In genomic region chr10:22159131-22159561, GRCm38 (mm10) we compare ENCODE assay signal across 8 mouse cellular contexts. TPM values are rescaled to one million over a fixed set of nuclear protein-coding genes. Genes with fewer than 3 reads are reported as not detected.
DNase-seq lines count a peak whose midpoint lies in the region; ATAC-seq lines count a peak whose summit lies in the region.
"Had no signal": no experiment of that assay in that cellular context is flagged by ENCODE, and none has a peak within 500 bp of the region (broad histone marks: within the 10 kb centered on the region; RNA-seq: fewer than 3 reads in every experiment).

No protein-coding gene starts in this region.

- peaks cover 41% of the 10 kb centered on the region for H3K27me3 ChIP-seq in megakaryocyte, embryonic 14.5 days (replicated peaks)
- peaks cover 83% of the 10 kb centered on the region for H3K27me3 ChIP-seq in embryonic facial prominence, embryonic 13.5 days
- peaks cover 65% of the 10 kb centered on the region for H3K27me3 ChIP-seq in limb, embryonic 12.5 days
- H3K27me3 ChIP-seq in stomach, embryonic 15.5 days (replicated peaks): peaks cover 25% of the 10 kb centered on the region

- H3K4me3 ChIP-seq in megakaryocyte, embryonic 14.5 days (replicated peaks): peak overlapping the region; percentile 70
- peak overlapping the region; percentile 37 for H3K4me3 ChIP-seq in embryonic facial prominence, embryonic 13.5 days
- peak overlapping the region; percentile 43 for H3K4me3 ChIP-seq in limb, embryonic 12.5 days (replicated peaks)
- peak overlapping the region; percentile 43 for H3K4me3 ChIP-seq in stomach, embryonic 15.5 days (replicated peaks)

- H3K9ac ChIP-seq in embryonic facial prominence, embryonic 13.5 days: no peak overlapping the region
- H3K9ac ChIP-seq in limb, embryonic 12.5 days (replicated peaks): no peak overlapping the region
- no peak overlapping the region for H3K9ac ChIP-seq in stomach, embryonic 15.5 days

- no peak for ATAC-seq in megakaryocyte, adult 5-6 weeks (ENCODE audit: poor library complexity, severe bottlenecking)
- ATAC-seq in embryonic facial prominence, embryonic 13.5 days (ENCODE audit: insufficient number of reproducible peaks, insufficient read depth, low FRiP score, low TSS enrichment, low read depth): no peak
- ATAC-seq in limb, embryonic 12.5 days (ENCODE audit: insufficient number of reproducible peaks, insufficient read depth, low FRiP score, low TSS enrichment, low read depth): no peak
- ATAC-seq in stomach, embryonic 15.5 days (ENCODE audit: insufficient read depth, low FRiP score, low read depth): peak; percentile 59; the same call in 1 of the 2 replicates

- peak overlapping the region; percentile 57 for H3K4me2 ChIP-seq in embryonic facial prominence, embryonic 13.5 days
- peak overlapping the region; percentile 65 for H3K4me2 ChIP-seq in limb, embryonic 12.5 days
- peak overlapping the region; percentile 62 for H3K4me2 ChIP-seq in stomach, embryonic 15.5 days

- H3K9me3 ChIP-seq in megakaryocyte, embryonic 14.5 days: no peaks in the 10 kb centered on the region
- H3K9me3 ChIP-seq in embryonic facial prominence, embryonic 13.5 days: no peaks in the 10 kb centered on the region
- H3K9me3 ChIP-seq in limb, embryonic 12.5 days: no peaks in the 10 kb centered on the region
- no peaks in the 10 kb centered on the region for H3K9me3 ChIP-seq in stomach, embryonic 15.5 days

- no peak for DNase-seq in gastrocnemius, postnatal 4 days (ENCODE audit: low spot score in 2 of 2)
- DNase-seq in gastrocnemius, adult 8-10 months (ENCODE audit: low spot score in 2 of 2): no peak
- DNase-seq: right cerebral cortex, adult 18-20 months had no signal

- H3K4me1 ChIP-seq in megakaryocyte, embryonic 14.5 days: peaks cover 5% of the 10 kb centered on the region
- peaks cover 12% of the 10 kb centered on the region for H3K4me1 ChIP-seq in embryonic facial prominence, embryonic 13.5 days
- H3K4me1 ChIP-seq in limb, embryonic 12.5 days (replicated peaks): peaks cover 5% of the 10 kb centered on the region
- 0 out of 2 replicates have a peak, but pooled peaks cover 5% of the 10 kb centered on the region for H3K4me1 ChIP-seq in stomach, embryonic 15.5 days

- no peak overlapping the region for H3K27ac ChIP-seq in embryonic facial prominence, embryonic 13.5 days
- no peak overlapping the region for H3K27ac ChIP-seq in limb, embryonic 12.5 days
- no peak overlapping the region for H3K27ac ChIP-seq in stomach, embryonic 15.5 days

- under 1% methylated on average over 24 of the region's 24 CpGs for WGBS in embryonic facial prominence, embryonic 13.5 days
- 0% methylated on average over 24 of the region's 24 CpGs for WGBS in limb, embryonic 12.5 days
- WGBS in stomach, embryonic 15.5 days: 2% methylated on average over 24 of the region's 24 CpGs

- H3K36me3 ChIP-seq in megakaryocyte, embryonic 14.5 days (replicated peaks; ENCODE audit: low read length): no peaks in the 10 kb centered on the region
- H3K36me3 ChIP-seq in embryonic facial prominence, embryonic 13.5 days: no peaks in the 10 kb centered on the region
- H3K36me3 ChIP-seq in limb, embryonic 12.5 days: no peaks in the 10 kb centered on the region
- H3K36me3 ChIP-seq in stomach, embryonic 15.5 days: no peaks in the 10 kb centered on the region

RNA-seq across cellular contexts. Expression of gene H60b, which starts 0.8 kb away (rescaled TPM):
- not detected in 2 replicates for polyA plus RNA-seq in megakaryocyte, embryonic 14.5 days (2012; ENCODE audit: insufficient read depth, low replicate concordance)
- not detected in 2 replicates for total RNA-seq in megakaryocyte, adult 5-6 weeks (2015)
- total RNA-seq in megakaryocyte, adult 5-6 weeks (2017): not detected in 2 replicates
- 0.37 and 1.3 TPM in 2 replicates for polyA plus RNA-seq in embryonic facial prominence, embryonic 13.5 days (2015; fragmentation: Nextera tagmentation; extraction: Ambion mirVana)
- polyA plus RNA-seq in limb, embryonic 12.5 days (2016; fragmentation: Nextera tagmentation; extraction: Ambion mirVana): 0.22 and 0.49 TPM in 2 replicates
- 0.68 and 0.98 TPM in 2 replicates for polyA plus RNA-seq in stomach, embryonic 15.5 days (2015; fragmentation: Nextera tagmentation; extraction: Ambion mirVana)
- total RNA-seq in gastrocnemius, postnatal 4 days (2021): under 1 TPM; 0.57 to 0.86 TPM
- total RNA-seq in gastrocnemius, adult 8-10 months (2022): not detected

RNA-seq across cellular contexts. Expression of gene Raet1e, which starts 0.8 kb away (rescaled TPM):
- polyA plus RNA-seq in megakaryocyte, embryonic 14.5 days (2012; ENCODE audit: insufficient read depth, low replicate concordance): not detected in 2 replicates
- 3.7 and 3.9 TPM in 2 replicates for total RNA-seq in megakaryocyte, adult 5-6 weeks (2015)
- 1.3 and 7.2 TPM in 2 replicates for total RNA-seq in megakaryocyte, adult 5-6 weeks (2017)
- 5.8 and 6.6 TPM in 2 replicates for polyA plus RNA-seq in embryonic facial prominence, embryonic 13.5 days (2015; fragmentation: Nextera tagmentation; extraction: Ambion mirVana)
- 14.1 and 14.5 TPM in 2 replicates for polyA plus RNA-seq in limb, embryonic 12.5 days (2016; fragmentation: Nextera tagmentation; extraction: Ambion mirVana)
- 8.3 and 9.3 TPM in 2 replicates for polyA plus RNA-seq in stomach, embryonic 15.5 days (2015; fragmentation: Nextera tagmentation; extraction: Ambion mirVana)
- total RNA-seq in gastrocnemius, postnatal 4 days (2021): 1 to 10 TPM; 1.6 to 1.8 TPM
- under 1 TPM in 1 of 4 experiments, not detected in 3; 0.19 TPM for total RNA-seq in gastrocnemius, adult 8-10 months (2022)

RNA-seq across cellular contexts. Expression of gene E030030I06Rik, which starts 10.1 kb away (rescaled TPM):
- not detected in 2 replicates for polyA plus RNA-seq in megakaryocyte, embryonic 14.5 days (2012; ENCODE audit: insufficient read depth, low replicate concordance)
- total RNA-seq in megakaryocyte, adult 5-6 weeks (2015): 3.1 and 3.7 TPM in 2 replicates
- 2.4 and 2.9 TPM in 2 replicates for total RNA-seq in megakaryocyte, adult 5-6 weeks (2017)
- polyA plus RNA-seq in embryonic facial prominence, embryonic 13.5 days (2015; fragmentation: Nextera tagmentation; extraction: Ambion mirVana): 18.9 and 20.0 TPM in 2 replicates
- polyA plus RNA-seq in limb, embryonic 12.5 days (2016; fragmentation: Nextera tagmentation; extraction: Ambion mirVana): 18.6 and 22.9 TPM in 2 replicates
- polyA plus RNA-seq in stomach, embryonic 15.5 days (2015; fragmentation: Nextera tagmentation; extraction: Ambion mirVana): 21.3 and 21.6 TPM in 2 replicates
- 1 to 10 TPM; 2.5 to 4.3 TPM for total RNA-seq in gastrocnemius, postnatal 4 days (2021)
- under 1 TPM in 2 of 4 experiments, not detected in 2; 0.53 to 0.79 TPM for total RNA-seq in gastrocnemius, adult 8-10 months (2022)

Comparison
In these comparisons a context has a peak if more than half of its experiments do, and no peak if none do; other contexts are left out.
1. RNA of gene E030030I06Rik, which starts 10.1 kb away (polyA plus RNA-seq): 21.3 to 21.6 TPM in stomach, embryonic 15.5 days, 18.9 to 20.0 TPM in embryonic facial prominence, embryonic 13.5 days and 18.6 to 22.9 TPM in limb, embryonic 12.5 days; not detected in megakaryocyte, embryonic 14.5 days; every median in the first group is over 10 times any median in the second.
2. Peak in every context shown above with its lines, with median percentiles within 50 percentile points of each other: H3K4me3 ChIP-seq and H3K4me2 ChIP-seq.